Mouse (Mus musculus) MEL (cell line): ENCODE measurements around the gene Cadm2.

Experiments used
- CHD2 ChIP-seq: IDR thresholded peaks from 2 replicates; pipeline ENCODE4 v1.6.1; 2011; ENCODE audit warnings: low read length, improper control_type of control experiment
- CTCF ChIP-seq, 3 experiments: IDR thresholded peaks in 2 of 3; conservative IDR thresholded peaks in 1 of 3; 2 replicates each; pipeline ENCODE4 v1.5.1; 2011 to 2012; ENCODE audit warnings: low read length in 3 of 3, low read depth in 2 of 3, mild to moderate bottlenecking in 2 of 3, improper control_type of control experiment in 1 of 3, inconsistent platforms in 1 of 3, mixed read lengths in 1 of 3, moderate library complexity in 1 of 3; ENCODE audit not compliant: control insufficient read depth in 1 of 3, insufficient read depth in 1 of 3, poor library complexity in 1 of 3, severe bottlenecking in 1 of 3
- GABPA ChIP-seq: IDR thresholded peaks from 2 replicates; pipeline ENCODE4 v1.6.1; 2012; ENCODE audit warnings: low read depth, mild to moderate bottlenecking, inconsistent platforms, low read length, improper control_type of control experiment, moderate library complexity
- KAT2A ChIP-seq: conservative IDR thresholded peaks from 2 replicates; pipeline ENCODE4 v1.6.1; 2012; ENCODE audit warnings: low read depth, low read length, improper control_type of control experiment, inconsistent platforms
- MXI1 ChIP-seq: IDR thresholded peaks from 2 replicates; pipeline ENCODE4 v1.6.1; 2011; ENCODE audit warnings: mild to moderate bottlenecking, low read depth, low read length, improper control_type of control experiment
- POLR2A ChIP-seq, 2 experiments: IDR thresholded peaks; 2 replicates each; pipeline ENCODE4 v1.6.1; 2011 to 2012; ENCODE audit warnings: low read length in 2 of 2, mild to moderate bottlenecking in 2 of 2, control low read depth in 1 of 2, improper control_type of control experiment in 1 of 2, low read depth in 1 of 2, moderate library complexity in 1 of 2; ENCODE audit not compliant: control insufficient read depth in 1 of 2, insufficient read depth in 1 of 2, poor library complexity in 1 of 2
- RAD21 ChIP-seq: IDR thresholded peaks from 2 replicates; pipeline ENCODE4 v1.6.1; 2011; ENCODE audit warnings: mild to moderate bottlenecking, low read depth, low read length, improper control_type of control experiment
- TAL1 ChIP-seq: IDR thresholded peaks from 2 replicates; pipeline ENCODE4 v1.6.1; 2012; ENCODE audit warnings: mild to moderate bottlenecking, inconsistent platforms, low read length, moderate library complexity, mixed read lengths
- USF1 ChIP-seq: IDR thresholded peaks from 2 replicates; pipeline ENCODE4 v1.6.1; 2014; ENCODE audit warnings: low read depth, mild to moderate bottlenecking, inconsistent platforms, low read length, improper control_type of control experiment, moderate library complexity
- USF2 ChIP-seq, 2 experiments: IDR thresholded peaks; 2 replicates each; pipeline ENCODE4 v1.6.1; 2011 to 2012; ENCODE audit warnings: improper control_type of control experiment in 2 of 2, low read length in 2 of 2, borderline replicate concordance in 1 of 2, inconsistent platforms in 1 of 2, low read depth in 1 of 2, mild to moderate bottlenecking in 1 of 2; ENCODE audit not compliant: insufficient read depth in 1 of 2
- ZMIZ1 ChIP-seq: IDR thresholded peaks from 2 replicates; pipeline ENCODE4 v1.6.1; 2012; ENCODE audit warnings: low read depth, mild to moderate bottlenecking, inconsistent platforms, low read length, improper control_type of control experiment, moderate library complexity
- ZNF384 ChIP-seq: IDR thresholded peaks from 2 replicates; pipeline ENCODE4 v1.6.1; 2012; ENCODE audit warnings: low read depth, mild to moderate bottlenecking, inconsistent platforms, low read length, improper control_type of control experiment

GRCm38 (mm10) chr16:67192852-67193415 is 427.8 kb downstream of the Cadm2 start:
- no peak for TF ChIP-seq CTCF (IDR thresholded peaks at IDR 0.05 in 2 of 3, conservative IDR thresholded peaks at IDR 0.05 in 1 of 3; ENCODE audit: control insufficient read depth in 1 of 3, insufficient read depth in 1 of 3, low read depth in 2 of 3, low read length in 3 of 3, poor library complexity in 1 of 3, severe bottlenecking in 1 of 3)
- no peak for TF ChIP-seq ZNF384
- no peak for TF ChIP-seq POLR2A (IDR thresholded peaks at IDR 0.05; ENCODE audit: control insufficient read depth in 1 of 2, insufficient read depth in 1 of 2, low read depth in 1 of 2, low read length in 2 of 2, poor library complexity in 1 of 2)
- TF ChIP-seq USF2 (IDR thresholded peaks at IDR 0.05; ENCODE audit: borderline replicate concordance in 1 of 2, insufficient read depth in 1 of 2, low read depth in 1 of 2, low read length in 2 of 2) = no peak
- TF ChIP-seq ZMIZ1 = no peak
- TF ChIP-seq RAD21 = no peak
- TF ChIP-seq MXI1 = no peak
- no peak for TF ChIP-seq CHD2
- no peak for TF ChIP-seq KAT2A
- no peak for TF ChIP-seq GABPA
- no peak for TF ChIP-seq USF1
- no peak for TF ChIP-seq TAL1
